Mouse (Mus musculus) liver, adult 2 months (tissue): ENCODE results near the gene Ubqln2. TPM values are rescaled to one million over a fixed set of nuclear protein-coding genes. Genes with fewer than 3 reads are reported as not detected.
A peak's percentile ranks its signal among the peaks of the same experiment; 100 is the strongest.

Experiments used
- DNase-seq: peaks from one replicate; pipeline ENCODE4 v3.0.0-alpha.2; 2011; ENCODE audit warnings: low read depth, low spot score; ENCODE audit errors: extremely low read depth
- H3K27ac ChIP-seq: fragments of 200-500 bp; replicated peaks from 2 replicates; pipeline ENCODE4 v1.5.1; 2012; ENCODE audit warnings: low read depth, mild to moderate bottlenecking, control low read depth, inconsistent platforms, low read length; ENCODE audit not compliant: insufficient read depth
- H3K27me3 ChIP-seq: fragments of 200-500 bp; 2 replicates; pipeline ENCODE4 v1.6.1; 2012; ENCODE audit warnings: mild to moderate bottlenecking, moderate library complexity, low read length, inconsistent platforms; ENCODE audit not compliant: control insufficient read depth, insufficient read depth
- H3K36me3 ChIP-seq: fragments of 200-500 bp; 2 replicates; pipeline ENCODE4 v1.6.1; 2012; ENCODE audit warnings: low read length, inconsistent platforms; ENCODE audit not compliant: control insufficient read depth, insufficient read depth
- H3K4me1 ChIP-seq: fragments of 200-500 bp; 2 replicates; pipeline ENCODE4 v1.6.1; 2011; ENCODE audit warnings: low read length; ENCODE audit not compliant: control insufficient read depth, insufficient read depth
- H3K4me3 ChIP-seq: fragments of 200-500 bp; 2 replicates; pipeline ENCODE4 v1.5.1; 2011; ENCODE audit warnings: low read depth, mild to moderate bottlenecking, control low read depth, low read length, moderate library complexity; ENCODE audit not compliant: insufficient read depth
- H3K79me2 ChIP-seq: fragments of 200-500 bp; 2 replicates; pipeline ENCODE4 v1.6.1; 2012; ENCODE audit warnings: inconsistent platforms, mild to moderate bottlenecking, low read length, moderate library complexity; ENCODE audit not compliant: control insufficient read depth, insufficient read depth
- H3K9ac ChIP-seq: fragments of 200-500 bp; 2 replicates; pipeline ENCODE4 v1.6.1; 2012; ENCODE audit warnings: low read depth, mild to moderate bottlenecking, control low read depth, inconsistent platforms, low read length
- CTCF ChIP-seq: fragments of 200-500 bp; IDR thresholded peaks from 2 replicates; pipeline ENCODE4 v1.5.1; 2011; ENCODE audit warnings: low read depth, low read length, control low read depth
- POLR2A ChIP-seq: fragments of 200-500 bp; IDR thresholded peaks from 2 replicates; pipeline ENCODE4 v1.6.1; 2011; ENCODE audit warnings: low read length, control low read depth; ENCODE audit not compliant: insufficient read depth; ENCODE audit errors: extremely low read depth
- WGBS: fragments of 180-500 bp; shearing (Covaris S2); methylation state at CpG from one replicate; pipeline ENCODE4 v1.1.7; 2018; 5-methylcytosine and 5-hydroxymethylcytosine counted together
- polyA plus RNA-seq: library from polyadenylated mRNA; depleted of rRNA; stranded (reverse); fragments of >200 nt; gene quantifications from 2 replicates; pipeline ENCODE4 v1.2.3, GENCODE M21; 2012; rRNA removed
- total RNA-seq: library from RNA; depleted of rRNA; stranded (reverse); fragments of >200 nt; gene quantifications from 2 replicates; pipeline ENCODE4 v1.2.3, GENCODE M21; 2014; rRNA removed

Ubqln2 gene
- total and polyA plus RNA-seq, 2 experiments, result 5.9 to 11.2 TPM

- Histone ChIP-seq H3K36me3 (no peaks in the 10 kb centered on the region), H3K27me3 (no peaks in the 10 kb centered on the region), H3K4me3 (no peak overlapping the region; the same call in 1 of the 2 replicates), H3K27ac (no peak overlapping the region), H3K79me2 (peaks cover 6% of the 10 kb centered on the region; the same call in 1 of the 2 replicates), H3K9ac (no peak overlapping the region), H3K4me1 (peaks cover 8% of the 10 kb centered on the region)
- DNase-seq, result no peak
- TF ChIP-seq CTCF (no peak), POLR2A (no peak)
- 68% methylated on average over 32 of the region's 32 CpGs for WGBS
These were observed 1.4 kb downstream of the Ubqln2 start for GRCm38 (mm10) chrX:153499294-153500046.

GRCm38 (mm10) chrX:153500047-153500345 is 2.0 kb downstream of the Ubqln2 start:
- no peak for DNase-seq
- Histone ChIP-seq H3K27ac (no peak overlapping the region), H3K4me1 (peaks cover 8% of the 10 kb centered on the region), H3K4me3 (no peak overlapping the region), H3K27me3 (no peaks in the 10 kb centered on the region), H3K79me2 (peaks cover 6% of the 10 kb centered on the region; the same call in 1 of the 2 replicates), H3K9ac (no peak overlapping the region), H3K36me3 (no peaks in the 10 kb centered on the region)
- no peak for TF ChIP-seq CTCF
- no peak for TF ChIP-seq POLR2A
- WGBS, result 61% methylated on average over 12 of the region's 12 CpGs

GRCm38 (mm10) chrX:153505954-153506353 is 7.9 kb downstream of the Ubqln2 start:
- TF ChIP-seq CTCF, result peak; percentile 58
- TF ChIP-seq POLR2A, result no peak
- no peaks in the 10 kb centered on the region for H3K4me1 ChIP-seq
- H3K27me3 ChIP-seq, result no peaks in the 10 kb centered on the region
- no peak overlapping the region for H3K9ac ChIP-seq
- no peak overlapping the region for H3K4me3 ChIP-seq
- WGBS, result 44% methylated on average over 9 of the region's 9 CpGs
- no peak for DNase-seq
- no peaks in the 10 kb centered on the region for H3K36me3 ChIP-seq
- H3K79me2 ChIP-seq, result no peaks in the 10 kb centered on the region
- no peak overlapping the region for H3K27ac ChIP-seq

- H3K27me3 ChIP-seq, result no peaks in the 10 kb centered on the region
- TF ChIP-seq POLR2A (no peak), CTCF (no peak)
- WGBS, result 77% methylated on average over 5 of the region's 5 CpGs
These were observed 17.5 kb downstream of the Ubqln2 start for GRCm38 (mm10) chrX:153515491-153515890.

GRCm38 (mm10) chrX:153528399-153528798 is 30.4 kb downstream of the Ubqln2 start:
- H3K79me2 ChIP-seq, result no peaks in the 10 kb centered on the region
- H3K36me3 ChIP-seq, result no peaks in the 10 kb centered on the region
- 7% methylated on average over 2 of the region's 2 CpGs for WGBS
- no peaks in the 10 kb centered on the region for H3K4me1 ChIP-seq
- H3K9ac ChIP-seq, result no peak overlapping the region
- no peaks in the 10 kb centered on the region for H3K27me3 ChIP-seq
- no peak overlapping the region for H3K4me3 ChIP-seq
- no peak overlapping the region for H3K27ac ChIP-seq
- peak; percentile 51 for DNase-seq
- TF ChIP-seq POLR2A, result no peak
- peak; percentile 16; the same call in 1 of the 2 replicates for TF ChIP-seq CTCF

More at GRCm38 (mm10) chrX:153515491-153515890, 17.5 kb downstream of the Ubqln2 start:
- Histone ChIP-seq H3K4me1 (no peaks in the 10 kb centered on the region), H3K9ac (no peak overlapping the region), H3K79me2 (no peaks in the 10 kb centered on the region), H3K27ac (no peak overlapping the region), H3K36me3 (no peaks in the 10 kb centered on the region), H3K4me3 (no peak overlapping the region)
- DNase-seq, result peak; percentile 10

Other genes starting within 250 kb of the Ubqln2 start
- not detected in 2 replicates for gene Cypt3, start 60.4 kb downstream of the Ubqln2 start, total RNA-seq
- gene Cypt3, start 60.4 kb downstream of the Ubqln2 start, polyA plus RNA-seq, result not detected in 2 replicates
- gene Kctd12b, start 198.2 kb downstream of the Ubqln2 start, total RNA-seq, result 1.4 and 2.1 TPM in 2 replicates
- 0.19 and 0.34 TPM in 2 replicates for gene Kctd12b, start 198.2 kb downstream of the Ubqln2 start, polyA plus RNA-seq
- gene Nbdy, start 225.4 kb downstream of the Ubqln2 start, total RNA-seq, result 5.1 and 6.2 TPM in 2 replicates
- gene Nbdy, start 225.4 kb downstream of the Ubqln2 start, polyA plus RNA-seq, result 3.6 and 4.4 TPM in 2 replicates